Mouse (Mus musculus) stomach, postnatal 0 days (tissue): ENCODE data around the gene Tbc1d5. TPM values are rescaled to one million over a fixed set of nuclear protein-coding genes. Genes with fewer than 3 reads are reported as not detected.

Source experiments
- ATAC-seq: fragments of 200-750 bp; cut with Nextera tagmentation; 2 replicates; pipeline ENCODE4 v1.8.0; 2017; ENCODE audit not compliant: low FRiP score, low TSS enrichment
- DNase-seq: peaks from one replicate; pipeline ENCODE4 v3.0.0-alpha.2; 2016; ENCODE audit warnings: low spot score
- H3K27ac ChIP-seq: fragments of 300-500 bp; sonication (generic); replicated peaks from 2 replicates; pipeline ENCODE4 v1.5.1; 2014; ENCODE audit warnings: mild to moderate bottlenecking, control low read depth
- H3K27me3 ChIP-seq: fragments of 300-500 bp; sonication (generic); 2 replicates; pipeline ENCODE4 v1.6.1; 2014; ENCODE audit warnings: low read length; ENCODE audit not compliant: control insufficient read depth, insufficient read depth
- H3K36me3 ChIP-seq: fragments of 300-500 bp; sonication (generic); 2 replicates; pipeline ENCODE4 v1.6.1; 2014; ENCODE audit warnings: low read length, mixed read lengths; ENCODE audit not compliant: control insufficient read depth, insufficient read depth
- H3K4me1 ChIP-seq: fragments of 300-500 bp; sonication (generic); replicated peaks from 2 replicates; pipeline ENCODE4 v1.6.1; 2014; ENCODE audit warnings: antibody characterized with exemption; ENCODE audit not compliant: control insufficient read depth, insufficient read depth
- H3K4me2 ChIP-seq: fragments of 300-500 bp; sonication (generic); replicated peaks from 2 replicates; pipeline ENCODE4 v1.6.1; 2014; ENCODE audit warnings: low read depth, mild to moderate bottlenecking, control low read depth, moderate library complexity
- H3K4me3 ChIP-seq: fragments of 300-500 bp; sonication (generic); 2 replicates; pipeline ENCODE4 v1.5.1; 2014; ENCODE audit warnings: low read depth, low read length, control low read depth
- H3K9ac ChIP-seq: fragments of 300-500 bp; sonication (generic); 2 replicates; pipeline ENCODE4 v1.6.1; 2014; ENCODE audit warnings: mild to moderate bottlenecking, low read length, control low read depth, mixed read lengths
- H3K9me3 ChIP-seq: fragments of 300-500 bp; sonication (generic); 2 replicates; pipeline ENCODE4 v1.6.1; 2016; ENCODE audit warnings: low read length; ENCODE audit not compliant: control insufficient read depth
- CTCF ChIP-seq: IDR thresholded peaks from 2 replicates; pipeline ENCODE4 v1.5.1; 2016; ENCODE audit warnings: antibody characterized with exemption, low read depth, mild to moderate bottlenecking, moderate library complexity
- EP300 ChIP-seq: optimal IDR thresholded peaks from 2 replicates; pipeline ENCODE3; 2016; ENCODE audit warnings: antibody characterized with exemption
- WGBS: fragments of 180-500 bp; shearing (Covaris S2); extraction: QIAGEN DNeasy Blood & Tissue Kit; methylation state at CpG from one replicate; pipeline ENCODE4 v1.1.7; 2014; 5-methylcytosine and 5-hydroxymethylcytosine counted together
- polyA plus RNA-seq: library from polyadenylated mRNA; unstranded; fragments of >200 nt; fragmentation: Nextera tagmentation; extraction: Ambion mirVana; gene quantifications from 2 replicates; pipeline ENCODE4 v1.2.1, GENCODE M21; 2015

Tbc1d5 gene
- polyA plus RNA-seq, 1 experiment from 2014 or later: 2.8 TPM

DNA sequence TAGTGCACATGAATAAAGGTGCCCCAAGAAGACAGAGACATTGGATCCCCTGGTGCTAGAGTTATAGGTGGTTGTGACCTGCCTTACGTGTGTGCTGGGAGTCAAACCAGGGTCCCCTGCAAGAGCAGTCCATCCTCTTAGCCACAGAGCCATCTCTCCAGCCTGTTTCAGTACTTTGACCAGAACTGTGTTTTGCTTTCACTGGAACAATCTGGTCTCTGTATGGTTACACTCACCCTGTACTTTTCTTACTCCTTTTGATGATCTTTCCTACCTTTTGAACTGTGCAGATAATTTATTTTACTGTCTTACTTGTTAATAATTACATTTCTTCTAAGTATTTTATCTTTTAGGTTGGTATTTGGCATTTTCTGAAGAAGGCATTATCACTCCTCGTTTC, 387.5 kb downstream of the Tbc1d5 start:
- TF ChIP-seq CTCF: no peak
- TF ChIP-seq EP300: no peak
- no peaks in the 10 kb centered on the region for H3K27me3 ChIP-seq
- no peaks in the 10 kb centered on the region for H3K36me3 ChIP-seq
- no peak overlapping the region for H3K4me2 ChIP-seq
- 69% methylated on average over 2 of the region's 2 CpGs for WGBS
- ATAC-seq (no peak), DNase-seq (no peak)
- no peak overlapping the region for H3K27ac ChIP-seq
- H3K4me3 ChIP-seq: no peak overlapping the region
- no peaks in the 10 kb centered on the region for H3K4me1 ChIP-seq
- no peaks in the 10 kb centered on the region for H3K9me3 ChIP-seq
- H3K9ac ChIP-seq: no peak overlapping the region

DNA sequence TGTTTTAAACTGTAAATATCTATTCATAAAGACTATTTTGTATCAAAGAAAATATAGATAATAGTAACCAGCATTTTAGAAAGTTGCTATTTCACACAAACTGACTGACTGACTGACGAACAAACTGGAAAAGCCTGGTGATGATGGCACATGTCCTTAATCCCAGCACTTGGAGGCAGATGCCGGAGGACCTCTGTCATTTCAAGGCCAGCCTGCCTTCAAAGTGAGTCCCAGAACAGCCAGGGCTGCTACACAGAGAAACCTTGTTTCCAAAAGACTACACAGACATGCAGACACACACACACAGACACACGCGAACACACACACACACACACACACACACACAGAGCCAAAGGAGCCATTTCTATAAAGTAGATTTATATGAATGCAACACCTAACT, 390.3 kb downstream of the Tbc1d5 start:
- H3K9me3 ChIP-seq: no peaks in the 10 kb centered on the region
- H3K9ac ChIP-seq: no peak overlapping the region
- no peaks in the 10 kb centered on the region for H3K36me3 ChIP-seq
- ATAC-seq: no peak
- WGBS: 96% methylated on average over 4 of the region's 4 CpGs
- H3K27me3 ChIP-seq: no peaks in the 10 kb centered on the region
- no peaks in the 10 kb centered on the region for H3K4me1 ChIP-seq
- no peak overlapping the region for H3K4me3 ChIP-seq
- TF ChIP-seq CTCF: no peak
- no peak for TF ChIP-seq EP300
- H3K27ac ChIP-seq: no peak overlapping the region
- no peak overlapping the region for H3K4me2 ChIP-seq
- DNase-seq: no peak

GRCm38 (mm10) chr17:50775247-50775646, 403.9 kb downstream of the Tbc1d5 start:
- 46% methylated on average over 3 of the region's 3 CpGs for WGBS
- H3K4me3 ChIP-seq: no peak overlapping the region
- no peaks in the 10 kb centered on the region for H3K4me1 ChIP-seq
- no peak overlapping the region for H3K27ac ChIP-seq
- H3K9ac ChIP-seq: no peak overlapping the region
- no peaks in the 10 kb centered on the region for H3K9me3 ChIP-seq
- no peak overlapping the region for H3K4me2 ChIP-seq
- DNase-seq (no peak), ATAC-seq (no peak)
- TF ChIP-seq CTCF: peak; percentile 58
- no peak for TF ChIP-seq EP300
- H3K36me3 ChIP-seq: no peaks in the 10 kb centered on the region
- H3K27me3 ChIP-seq: no peaks in the 10 kb centered on the region

DNA sequence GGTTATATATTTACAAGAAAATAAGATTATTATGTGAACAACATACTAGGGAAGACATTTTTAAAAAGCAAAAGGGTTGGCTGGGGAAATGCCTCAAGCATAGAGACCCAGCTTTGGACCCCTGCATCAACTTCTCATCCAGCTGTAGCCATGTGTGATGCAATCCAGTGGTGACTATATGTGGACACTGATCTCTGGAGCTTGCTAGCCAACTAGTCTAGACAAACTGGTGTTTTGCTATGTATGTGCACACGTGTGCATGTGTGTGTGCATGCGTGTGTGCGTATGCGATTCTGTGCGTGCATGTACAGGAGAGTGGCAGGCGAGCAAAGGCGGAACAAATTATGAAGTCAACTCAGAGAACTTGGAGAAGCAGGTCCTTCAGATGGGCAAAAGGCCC, 414.8 kb downstream of the Tbc1d5 start:
- no peak overlapping the region for H3K27ac ChIP-seq
- no peaks in the 10 kb centered on the region for H3K4me1 ChIP-seq
- no peaks in the 10 kb centered on the region for H3K27me3 ChIP-seq
- TF ChIP-seq EP300 (no peak), CTCF (no peak)
- H3K4me3 ChIP-seq: no peak overlapping the region
- H3K9ac ChIP-seq: no peak overlapping the region
- H3K9me3 ChIP-seq: no peaks in the 10 kb centered on the region
- DNase-seq: no peak
- no peak overlapping the region for H3K4me2 ChIP-seq
- 95% methylated on average over 7 of the region's 7 CpGs for WGBS
- ATAC-seq: no peak
- H3K36me3 ChIP-seq: no peaks in the 10 kb centered on the region

- no peak for TF ChIP-seq CTCF
- TF ChIP-seq EP300: no peak
- Histone ChIP-seq H3K36me3 (no peaks in the 10 kb centered on the region), H3K4me3 (no peak overlapping the region), H3K4me2 (no peak overlapping the region), H3K9me3 (no peaks in the 10 kb centered on the region), H3K4me1 (no peaks in the 10 kb centered on the region), H3K9ac (no peak overlapping the region), H3K27ac (no peak overlapping the region), H3K27me3 (no peaks in the 10 kb centered on the region)
- DNase-seq (no peak), ATAC-seq (no peak)
- 76% methylated on average over 5 of the region's 5 CpGs for WGBS
Observed at GRCm38 (mm10) chr17:50763407-50763806, 415.7 kb downstream of the Tbc1d5 start.

GRCm38 (mm10) chr17:50762231-50762630, 416.9 kb downstream of the Tbc1d5 start:
- Histone ChIP-seq H3K4me2 (no peak overlapping the region), H3K4me3 (no peak overlapping the region), H3K36me3 (no peaks in the 10 kb centered on the region), H3K9ac (no peak overlapping the region), H3K4me1 (no peaks in the 10 kb centered on the region), H3K27me3 (no peaks in the 10 kb centered on the region), H3K27ac (no peak overlapping the region), H3K9me3 (no peaks in the 10 kb centered on the region)
- ATAC-seq (no peak), DNase-seq (no peak)
- TF ChIP-seq EP300 (no peak), CTCF (no peak)
- WGBS: 75% methylated on average over 5 of the region's 5 CpGs
